Mouse (Mus musculus): Measurements from ENCODE around the gene Bicd2. TPM values are rescaled to one million over a fixed set of nuclear protein-coding genes. Genes with fewer than 3 reads are reported as not detected.
"Not testable (repeated sequence)": the region's sequence is repeated elsewhere in the genome, so short reads cannot be mapped to it uniquely, and the experiment has no call there.

Bicd2 gene
- polyA plus RNA-seq, 1 experiment from 2014 or later, result 59.8 TPM

DNA sequence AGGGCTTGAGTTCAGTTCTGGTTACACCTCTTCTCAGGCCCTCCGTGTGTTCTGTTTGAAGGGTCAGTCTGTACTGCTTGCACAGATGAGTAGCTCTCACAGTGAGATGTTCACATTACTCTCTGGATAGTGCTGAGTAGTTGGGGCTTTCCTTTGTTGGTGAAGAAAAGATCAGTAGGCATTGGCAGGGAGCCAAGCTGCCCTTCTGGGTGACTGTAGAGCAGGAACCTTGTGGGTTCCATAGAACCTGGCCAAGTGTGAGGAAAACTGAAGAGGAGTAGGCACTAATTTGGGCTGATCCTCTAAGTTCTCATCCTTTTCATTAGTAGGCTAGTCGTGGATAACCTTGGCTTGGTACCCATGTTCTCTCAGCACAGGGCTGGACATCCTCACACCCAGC is 21.4 kb downstream of the Bicd2 start:
- H3K4me2 ChIP-seq (ENCODE audit: low read depth, low read length), result no peak overlapping the region
- no peak overlapping the region for H3K9ac ChIP-seq (ENCODE audit: low read length)
- peaks cover 72% of the 10 kb centered on the region for H3K4me1 ChIP-seq (ENCODE audit: control insufficient read depth, insufficient read depth, low read length)
- H3K27me3 ChIP-seq (ENCODE audit: control insufficient read depth, insufficient read depth, low read length), result no peaks in the 10 kb centered on the region
- H3K36me3 ChIP-seq (ENCODE audit: control insufficient read depth, insufficient read depth), result no peaks in the 10 kb centered on the region
- no peak overlapping the region for H3K4me3 ChIP-seq (ENCODE audit: low read length)
- H3K9me3 ChIP-seq (replicated peaks; ENCODE audit: control insufficient read depth, low read length), result no peaks in the 10 kb centered on the region
- 59% methylated on average over 2 of the region's 2 CpGs for WGBS
- peak overlapping the region; percentile 92 for H3K27ac ChIP-seq (ENCODE audit: low read length)
- no peak for ATAC-seq (replicated peaks; ENCODE audit: extremely low read depth, insufficient read depth, low FRiP score)

DNA sequence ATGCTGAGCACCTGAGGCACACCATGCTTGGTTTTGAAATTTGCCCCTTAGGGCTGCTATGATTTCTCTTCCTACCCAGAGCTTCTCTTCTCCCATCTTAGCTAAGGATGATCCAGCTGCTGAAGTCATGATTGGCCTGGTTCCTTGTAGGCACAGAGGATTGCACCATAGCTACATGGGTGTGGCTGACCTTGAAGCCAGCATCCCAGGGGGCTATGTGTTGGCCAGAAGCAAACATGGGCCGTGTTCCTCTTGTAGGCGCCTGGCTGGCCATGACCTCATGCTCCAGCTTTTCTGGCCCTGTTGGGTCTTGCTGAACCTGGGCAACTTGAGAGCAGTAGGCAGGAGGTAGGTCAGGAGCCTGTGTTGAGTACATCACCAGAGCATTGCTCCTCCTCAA is 23.3 kb downstream of the Bicd2 start:
- Histone ChIP-seq H3K4me2 (ENCODE audit: low read depth, low read length) (no peak overlapping the region), H3K9ac (ENCODE audit: low read length) (no peak overlapping the region), H3K9me3 (replicated peaks; ENCODE audit: control insufficient read depth, low read length) (no peaks in the 10 kb centered on the region), H3K4me3 (ENCODE audit: low read length) (no peak overlapping the region), H3K27ac (ENCODE audit: low read length) (no peak overlapping the region), H3K27me3 (ENCODE audit: control insufficient read depth, insufficient read depth, low read length) (no peaks in the 10 kb centered on the region), H3K4me1 (ENCODE audit: control insufficient read depth, insufficient read depth, low read length) (peaks cover 73% of the 10 kb centered on the region), H3K36me3 (ENCODE audit: control insufficient read depth, insufficient read depth) (peaks cover 5% of the 10 kb centered on the region)
- 51% methylated on average over 2 of the region's 2 CpGs for WGBS
- ATAC-seq (replicated peaks; ENCODE audit: extremely low read depth, insufficient read depth, low FRiP score), result no peak

DNA sequence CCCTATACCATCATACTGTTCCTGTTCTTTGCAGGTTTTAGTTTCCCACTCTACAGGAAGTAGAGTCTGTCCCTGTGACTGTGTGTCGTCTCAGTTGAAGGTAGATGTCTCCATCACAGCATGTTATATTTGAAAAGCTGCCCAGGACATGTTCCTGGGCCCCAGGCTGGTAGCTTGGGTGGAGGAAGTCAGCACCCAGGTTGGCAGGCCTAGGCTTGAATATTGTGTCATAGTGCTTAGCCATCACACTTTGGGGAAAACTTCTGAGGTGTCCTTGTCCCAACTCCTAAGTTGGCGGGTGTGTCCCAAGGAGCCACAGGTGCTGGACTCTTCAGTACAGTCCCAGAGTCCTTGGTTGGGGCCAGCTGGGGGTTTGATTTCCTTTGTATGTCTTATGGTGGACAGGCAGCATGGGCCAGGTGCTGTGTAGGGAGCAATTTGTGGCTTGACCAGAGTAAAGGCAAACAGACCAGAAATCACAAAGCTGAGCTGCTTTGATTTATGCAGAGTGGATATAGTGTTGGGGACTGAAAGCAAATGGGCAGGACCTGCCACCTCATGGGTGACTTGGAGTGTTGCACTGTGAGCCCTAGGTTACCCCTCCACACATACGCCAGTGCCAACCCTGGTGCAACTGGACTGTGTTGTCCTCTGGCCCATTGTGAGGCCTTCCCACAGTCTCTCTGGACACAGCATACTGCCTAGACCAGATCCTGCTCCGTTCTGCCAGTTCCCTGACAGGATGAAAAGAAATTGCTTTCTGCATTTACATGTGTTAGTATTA is 26.5 kb downstream of the Bicd2 start:
- Histone ChIP-seq H3K9me3 (replicated peaks; ENCODE audit: control insufficient read depth, low read length) (no peaks in the 10 kb centered on the region), H3K9ac (ENCODE audit: low read length) (no peak overlapping the region), H3K27me3 (ENCODE audit: control insufficient read depth, insufficient read depth, low read length) (no peaks in the 10 kb centered on the region), H3K27ac (ENCODE audit: low read length) (no peak overlapping the region), H3K4me2 (ENCODE audit: low read depth, low read length) (no peak overlapping the region), H3K36me3 (ENCODE audit: control insufficient read depth, insufficient read depth) (peaks cover 11% of the 10 kb centered on the region), H3K4me3 (ENCODE audit: low read length) (no peak overlapping the region), H3K4me1 (ENCODE audit: control insufficient read depth, insufficient read depth, low read length) (peaks cover 67% of the 10 kb centered on the region)
- 69% methylated on average over 4 of the region's 4 CpGs for WGBS
- ATAC-seq (replicated peaks; ENCODE audit: extremely low read depth, insufficient read depth, low FRiP score), result no peak

DNA sequence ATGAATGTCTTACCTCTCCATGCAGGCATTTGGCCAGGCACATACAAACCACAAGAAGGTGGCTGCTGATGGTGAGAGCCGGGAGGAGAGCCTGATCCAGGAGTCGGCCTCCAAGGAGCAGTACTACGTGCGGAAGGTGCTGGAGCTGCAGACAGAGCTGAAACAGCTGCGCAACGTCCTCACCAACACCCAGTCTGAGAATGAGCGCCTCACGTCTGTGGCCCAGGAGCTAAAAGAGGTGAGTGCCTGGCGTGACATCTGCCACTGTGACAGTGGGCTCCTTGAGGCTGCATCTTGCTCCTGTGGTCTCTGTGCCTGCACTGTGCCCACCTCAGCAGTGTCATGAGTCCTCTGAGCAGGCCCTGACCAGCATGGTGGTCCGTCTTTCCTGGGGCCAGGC is 28.0 kb downstream of the Bicd2 start:
- Histone ChIP-seq H3K27ac (ENCODE audit: low read length) (no peak overlapping the region), H3K4me1 (ENCODE audit: control insufficient read depth, insufficient read depth, low read length) (peaks cover 54% of the 10 kb centered on the region), H3K27me3 (ENCODE audit: control insufficient read depth, insufficient read depth, low read length) (no peaks in the 10 kb centered on the region), H3K4me2 (ENCODE audit: low read depth, low read length) (no peak overlapping the region), H3K9me3 (replicated peaks; ENCODE audit: control insufficient read depth, low read length) (no peaks in the 10 kb centered on the region), H3K4me3 (ENCODE audit: low read length) (no peak overlapping the region), H3K9ac (ENCODE audit: low read length) (no peak overlapping the region), H3K36me3 (ENCODE audit: control insufficient read depth, insufficient read depth) (peaks cover 11% of the 10 kb centered on the region)
- WGBS, result 86% methylated on average over 10 of the region's 10 CpGs
- ATAC-seq (replicated peaks; ENCODE audit: extremely low read depth, insufficient read depth, low FRiP score), result no peak

DNA sequence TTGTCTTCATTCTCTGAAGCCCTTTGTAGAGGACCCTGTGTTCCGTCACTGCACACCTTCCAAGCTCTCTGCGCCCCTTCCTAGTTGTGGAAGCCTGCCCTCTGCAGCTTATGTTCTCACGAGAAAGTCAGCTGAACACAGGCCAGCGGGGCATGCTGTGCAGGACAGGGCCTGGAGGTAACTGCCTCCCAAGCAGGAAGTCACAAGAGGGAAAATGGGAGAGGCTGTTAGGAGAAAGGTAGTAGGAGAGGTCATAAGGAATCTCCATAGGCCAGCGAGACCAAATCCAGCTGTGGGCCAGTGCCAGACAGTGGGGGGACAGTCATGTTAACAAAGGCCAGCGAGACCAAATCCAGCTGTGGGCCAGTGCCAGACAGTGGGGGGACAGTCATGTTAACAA is 28.8 kb downstream of the Bicd2 start:
- peak overlapping the region; percentile 26; the same call in 1 of the 2 replicates for H3K27ac ChIP-seq (ENCODE audit: low read length)
- H3K4me2 ChIP-seq (ENCODE audit: low read depth, low read length); H3K4me3 ChIP-seq (ENCODE audit: low read length); H3K9ac ChIP-seq (ENCODE audit: low read length); H3K27me3 ChIP-seq (ENCODE audit: control insufficient read depth, insufficient read depth, low read length); ATAC-seq (replicated peaks; ENCODE audit: extremely low read depth, insufficient read depth, low FRiP score); H3K9me3 ChIP-seq (replicated peaks; ENCODE audit: control insufficient read depth, low read length): not testable (repeated sequence)
- H3K36me3 ChIP-seq (ENCODE audit: control insufficient read depth, insufficient read depth), result peaks cover 11% of the 10 kb centered on the region
- peaks cover 48% of the 10 kb centered on the region for H3K4me1 ChIP-seq (ENCODE audit: control insufficient read depth, insufficient read depth, low read length)
- WGBS, result 52% methylated on average over 6 of the region's 6 CpGs

DNA sequence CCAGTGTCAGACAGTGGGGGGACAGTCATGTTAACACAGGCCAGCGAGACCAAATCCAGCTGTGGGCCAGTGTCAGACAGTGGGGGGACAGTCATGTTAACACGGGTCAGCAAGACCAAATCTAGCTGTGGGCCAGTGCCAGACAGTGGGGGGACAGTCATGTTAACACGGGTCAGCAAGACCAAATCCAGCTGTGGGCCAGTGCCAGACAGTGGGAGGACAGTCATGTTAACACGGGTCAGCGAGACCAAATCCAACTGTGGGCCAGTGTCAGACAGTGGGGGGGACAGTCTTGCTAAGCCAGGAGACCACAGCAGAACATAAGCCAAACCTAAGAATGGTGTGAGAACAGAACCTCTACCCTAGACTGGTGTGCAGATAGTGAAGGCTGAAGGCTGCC is 29.5 kb downstream of the Bicd2 start:
- Histone ChIP-seq H3K27ac (ENCODE audit: low read length) (peak overlapping the region; percentile 88), H3K9ac (ENCODE audit: low read length) (peak overlapping the region; percentile 52; the same call in 1 of the 2 replicates), H3K4me1 (ENCODE audit: control insufficient read depth, insufficient read depth, low read length) (peaks cover 43% of the 10 kb centered on the region), H3K36me3 (ENCODE audit: control insufficient read depth, insufficient read depth) (peaks cover 11% of the 10 kb centered on the region)
- ATAC-seq (replicated peaks; ENCODE audit: extremely low read depth, insufficient read depth, low FRiP score), result 0 out of 2 replicates have a peak, but pooled peaks have one; percentile 7
- 56% methylated on average over 5 of the region's 5 CpGs for WGBS
- not testable (repeated sequence) for H3K4me2 ChIP-seq (ENCODE audit: low read depth, low read length); H3K9me3 ChIP-seq (replicated peaks; ENCODE audit: control insufficient read depth, low read length); H3K4me3 ChIP-seq (ENCODE audit: low read length); H3K27me3 ChIP-seq (ENCODE audit: control insufficient read depth, insufficient read depth, low read length)

DNA sequence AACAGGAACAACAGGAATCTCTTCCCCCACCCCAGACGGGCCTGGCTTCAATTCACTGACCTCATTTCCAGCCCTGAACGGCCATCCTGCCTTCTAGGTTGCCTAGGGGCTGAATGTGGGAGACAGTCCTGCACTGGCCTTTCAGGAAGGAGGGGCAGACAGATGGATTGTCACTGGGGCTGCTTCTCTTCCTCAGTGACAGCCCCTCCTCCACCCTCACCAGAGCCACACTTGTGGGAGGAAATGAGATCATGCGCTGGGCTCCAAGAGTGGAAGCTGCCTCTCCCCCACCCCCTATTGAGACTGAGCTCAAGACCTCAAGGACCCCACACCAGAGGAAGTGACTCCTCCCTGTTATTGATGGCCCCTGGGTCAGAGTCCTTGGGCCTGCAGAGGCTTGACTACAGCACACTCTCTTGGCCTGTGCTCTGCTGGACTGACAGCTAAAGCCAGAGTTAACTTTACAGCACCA is 30.1 kb downstream of the Bicd2 start:
- WGBS, result 17% methylated on average over 3 of the region's 3 CpGs
- H3K4me2 ChIP-seq (ENCODE audit: low read depth, low read length), result no peak overlapping the region

DNA sequence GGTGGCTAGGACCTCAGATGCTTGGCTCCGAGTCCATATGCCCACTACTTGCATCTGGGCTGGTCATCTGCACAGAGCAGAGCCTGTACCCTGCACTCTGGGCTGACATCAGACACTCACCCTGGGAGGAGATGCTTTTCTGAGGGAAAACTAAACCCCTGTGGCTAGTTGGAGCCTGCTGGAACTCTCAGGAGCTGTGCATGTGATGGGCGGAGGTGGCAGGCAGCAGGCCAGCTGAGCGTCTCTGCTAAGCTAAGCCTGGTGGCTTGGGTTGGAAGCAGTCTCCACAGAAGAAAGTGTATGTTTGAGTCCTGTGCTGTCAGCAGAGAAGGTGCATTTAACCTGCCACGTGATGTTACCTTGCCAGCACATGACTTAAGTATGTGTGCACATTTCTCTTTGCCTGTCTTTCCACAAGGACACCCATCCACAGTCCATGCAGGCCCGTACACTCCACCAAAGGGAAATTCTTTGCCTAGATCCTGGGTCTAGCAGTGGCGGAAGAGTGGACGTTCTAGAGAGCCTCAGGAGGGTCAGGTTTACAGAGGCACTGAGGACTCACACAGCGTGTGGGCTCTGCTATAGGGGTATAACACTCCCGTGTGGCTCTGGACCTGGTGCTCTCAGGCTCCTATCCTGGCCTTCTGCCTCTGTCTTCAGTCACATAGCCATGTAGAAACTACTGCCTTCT is 31.1 kb downstream of the Bicd2 start:
- no peak overlapping the region for H3K4me2 ChIP-seq (ENCODE audit: low read depth, low read length)
- peak overlapping the region; percentile 88 for H3K27ac ChIP-seq (ENCODE audit: low read length)
- 81% methylated on average over 9 of the region's 9 CpGs for WGBS
- H3K9ac ChIP-seq (ENCODE audit: low read length), result 0 out of 2 replicates have a peak overlapping the region, but pooled peaks have one; percentile 14
- no peaks in the 10 kb centered on the region for H3K27me3 ChIP-seq (ENCODE audit: control insufficient read depth, insufficient read depth, low read length)
- ATAC-seq (replicated peaks; ENCODE audit: extremely low read depth, insufficient read depth, low FRiP score), result no peak
- H3K4me1 ChIP-seq (ENCODE audit: control insufficient read depth, insufficient read depth, low read length), result peaks cover 29% of the 10 kb centered on the region
- no peaks in the 10 kb centered on the region for H3K9me3 ChIP-seq (replicated peaks; ENCODE audit: control insufficient read depth, low read length)
- H3K36me3 ChIP-seq (ENCODE audit: control insufficient read depth, insufficient read depth), result peaks cover 20% of the 10 kb centered on the region
- no peak overlapping the region for H3K4me3 ChIP-seq (ENCODE audit: low read length)

More for the DNA sequence above, 30.1 kb downstream of the Bicd2 start:
- H3K9me3 ChIP-seq (replicated peaks; ENCODE audit: control insufficient read depth, low read length), result no peaks in the 10 kb centered on the region
- ATAC-seq (replicated peaks; ENCODE audit: extremely low read depth, insufficient read depth, low FRiP score), result peak; percentile 84
- H3K36me3 ChIP-seq (ENCODE audit: control insufficient read depth, insufficient read depth), result peaks cover 12% of the 10 kb centered on the region
- H3K9ac ChIP-seq (ENCODE audit: low read length), result peak overlapping the region; percentile 52; the same call in 1 of the 2 replicates
- H3K27me3 ChIP-seq (ENCODE audit: control insufficient read depth, insufficient read depth, low read length), result no peaks in the 10 kb centered on the region
- peak overlapping the region; percentile 88 for H3K27ac ChIP-seq (ENCODE audit: low read length)
- no peak overlapping the region for H3K4me3 ChIP-seq (ENCODE audit: low read length)
- peaks cover 38% of the 10 kb centered on the region for H3K4me1 ChIP-seq (ENCODE audit: control insufficient read depth, insufficient read depth, low read length)

DNA sequence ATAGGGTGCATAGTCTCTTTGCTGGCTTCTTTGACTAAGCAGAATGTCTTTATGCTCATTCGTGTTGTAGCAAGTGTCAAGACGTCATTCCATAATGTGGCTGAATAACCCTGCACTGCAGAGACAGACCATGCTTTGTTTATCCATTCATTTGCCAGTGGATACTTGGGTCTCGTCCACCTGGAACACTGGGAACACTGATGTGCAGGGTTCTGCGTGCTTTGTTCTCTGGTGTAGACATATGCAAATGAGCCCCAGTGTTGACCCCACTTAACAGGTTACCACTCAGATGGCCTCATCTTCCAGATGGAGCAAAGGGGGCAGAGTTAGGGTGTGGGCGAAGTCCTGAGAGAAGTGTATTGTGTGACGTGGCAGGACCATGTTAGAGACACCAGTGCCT is 32.9 kb downstream of the Bicd2 start:
- peaks cover 18% of the 10 kb centered on the region for H3K4me1 ChIP-seq (ENCODE audit: control insufficient read depth, insufficient read depth, low read length)
- H3K9ac ChIP-seq (ENCODE audit: low read length), result no peak overlapping the region
- H3K27me3 ChIP-seq (ENCODE audit: control insufficient read depth, insufficient read depth, low read length), result no peaks in the 10 kb centered on the region
- no peak overlapping the region for H3K27ac ChIP-seq (ENCODE audit: low read length)
- no peak overlapping the region for H3K4me2 ChIP-seq (ENCODE audit: low read depth, low read length)
- no peaks in the 10 kb centered on the region for H3K9me3 ChIP-seq (replicated peaks; ENCODE audit: control insufficient read depth, low read length)
- 71% methylated on average over 6 of the region's 6 CpGs for WGBS
- peaks cover 34% of the 10 kb centered on the region for H3K36me3 ChIP-seq (ENCODE audit: control insufficient read depth, insufficient read depth)
- no peak overlapping the region for H3K4me3 ChIP-seq (ENCODE audit: low read length)
- no peak for ATAC-seq (replicated peaks; ENCODE audit: extremely low read depth, insufficient read depth, low FRiP score)

All from heart, embryonic 16.5 days (tissue).